ENCODE assay signal across 31 mouse cellular contexts in genomic region chr16:62995555-62995954, GRCm38 (mm10).
"Had no signal": no experiment of that assay in that cellular context is flagged by ENCODE, and none has a peak within 500 bp of the region (broad histone marks: within the 10 kb centered on the region; RNA-seq: fewer than 3 reads in every experiment).

No protein-coding gene starts in this region.

- DNase-seq: left cerebral cortex, postnatal 4 days; liver; liver, embryonic 13.5 days; liver, postnatal 0 days; lung, adult 18-20 months; lung, adult 2 months; lung, embryonic 14.5 days; lung, postnatal 10 days; lung, postnatal 14 days; lung, postnatal 36 days; lung, postnatal 4 days; midbrain, embryonic 14.5 days had no signal

- H3K27ac ChIP-seq: limb, embryonic 10.5 days; limb, embryonic 12.5 days; limb, embryonic 13.5 days; limb, embryonic 15.5 days; liver, embryonic 12.5 days; liver, embryonic 13.5 days; liver, embryonic 14.5 days; liver, embryonic 15.5 days; lung, embryonic 15.5 days; macrophage; midbrain, embryonic 10.5 days; midbrain, embryonic 12.5 days; midbrain, embryonic 15.5 days; neural tube, embryonic 12.5 days; neural tube, embryonic 13.5 days had no signal

- H3K9me3 ChIP-seq: limb, embryonic 10.5 days; limb, embryonic 12.5 days; limb, embryonic 13.5 days; limb, embryonic 15.5 days; liver, embryonic 12.5 days; liver, embryonic 13.5 days; liver, embryonic 15.5 days; lung, embryonic 15.5 days; megakaryocyte, embryonic 14.5 days; midbrain, embryonic 10.5 days; midbrain, embryonic 12.5 days; midbrain, embryonic 15.5 days; neural tube, embryonic 12.5 days; neural tube, embryonic 13.5 days had no signal

- H3K4me3 ChIP-seq: limb, embryonic 10.5 days; limb, embryonic 12.5 days; limb, embryonic 13.5 days; limb, embryonic 15.5 days; liver, embryonic 12.5 days; liver, embryonic 13.5 days; liver, embryonic 15.5 days; lung, embryonic 15.5 days; megakaryocyte, embryonic 14.5 days; midbrain, embryonic 10.5 days; midbrain, embryonic 12.5 days; midbrain, embryonic 15.5 days; myocyte; neural tube, embryonic 12.5 days; neural tube, embryonic 13.5 days had no signal

- H3K9ac ChIP-seq: limb, embryonic 12.5 days; limb, embryonic 13.5 days; limb, embryonic 15.5 days; liver, embryonic 12.5 days; liver, embryonic 13.5 days; liver, embryonic 14.5 days; liver, embryonic 15.5 days; liver, postnatal 0 days; lung, embryonic 14.5 days; lung, embryonic 15.5 days; midbrain, embryonic 12.5 days; midbrain, embryonic 15.5 days; neural tube, embryonic 12.5 days; neural tube, embryonic 13.5 days had no signal

- H3K4me1 ChIP-seq: limb, embryonic 12.5 days; limb, embryonic 15.5 days; liver, embryonic 12.5 days; liver, embryonic 13.5 days; liver, embryonic 15.5 days; lung, embryonic 15.5 days; megakaryocyte, embryonic 14.5 days; midbrain, embryonic 10.5 days; midbrain, embryonic 12.5 days; midbrain, embryonic 15.5 days; neural tube, embryonic 12.5 days; neural tube, embryonic 13.5 days had no signal

- H3K36me3 ChIP-seq: limb, embryonic 10.5 days; limb, embryonic 12.5 days; limb, embryonic 13.5 days; limb, embryonic 15.5 days; liver, embryonic 12.5 days; liver, embryonic 13.5 days; liver, embryonic 15.5 days; lung, embryonic 15.5 days; midbrain, embryonic 10.5 days; midbrain, embryonic 12.5 days; midbrain, embryonic 15.5 days; neural tube, embryonic 12.5 days; neural tube, embryonic 13.5 days had no signal

- ATAC-seq: liver, embryonic 12.5 days; liver, postnatal 0 days; lung, postnatal 0 days; midbrain, embryonic 15.5 days; midbrain, embryonic 16.5 days had no signal

- H3K4me2 ChIP-seq: limb, embryonic 12.5 days; limb, embryonic 13.5 days; limb, embryonic 15.5 days; liver, embryonic 11.5 days; liver, embryonic 12.5 days; liver, embryonic 13.5 days; liver, embryonic 15.5 days; lung, embryonic 14.5 days; lung, embryonic 15.5 days; midbrain, embryonic 12.5 days; midbrain, embryonic 15.5 days; neural tube, embryonic 12.5 days; neural tube, embryonic 13.5 days had no signal

- H3K27me3 ChIP-seq: limb, embryonic 12.5 days; limb, embryonic 13.5 days; limb, embryonic 15.5 days; liver, embryonic 12.5 days; liver, embryonic 13.5 days; liver, embryonic 15.5 days; lung, embryonic 15.5 days; megakaryocyte, embryonic 14.5 days; midbrain, embryonic 12.5 days; midbrain, embryonic 15.5 days; neural tube, embryonic 12.5 days; neural tube, embryonic 13.5 days had no signal
